Mouse (Mus musculus) layer of hippocampus, postnatal 25 days (tissue): Measurements from ENCODE around the gene Hrasls5. TPM values are rescaled to one million over a fixed set of nuclear protein-coding genes. Genes with fewer than 3 reads are reported as not detected.
A peak's percentile ranks its signal among the peaks of the same experiment; 100 is the strongest.

Source experiments
- DNase-seq, 2 experiments: peaks; one replicate each; pipeline ENCODE4 v3.0.0; 2022; ENCODE audit warnings: mixed read lengths in 2 of 2, low spot score in 1 of 2; ENCODE audit errors: extremely low spot score in 1 of 2
- total RNA-seq, 2 experiments: library from RNA; stranded (reverse); gene quantifications; 2 replicates each; pipeline ENCODE4 v1.2.3; 2021

Hrasls5 gene
- not detected for total RNA-seq

DNA sequence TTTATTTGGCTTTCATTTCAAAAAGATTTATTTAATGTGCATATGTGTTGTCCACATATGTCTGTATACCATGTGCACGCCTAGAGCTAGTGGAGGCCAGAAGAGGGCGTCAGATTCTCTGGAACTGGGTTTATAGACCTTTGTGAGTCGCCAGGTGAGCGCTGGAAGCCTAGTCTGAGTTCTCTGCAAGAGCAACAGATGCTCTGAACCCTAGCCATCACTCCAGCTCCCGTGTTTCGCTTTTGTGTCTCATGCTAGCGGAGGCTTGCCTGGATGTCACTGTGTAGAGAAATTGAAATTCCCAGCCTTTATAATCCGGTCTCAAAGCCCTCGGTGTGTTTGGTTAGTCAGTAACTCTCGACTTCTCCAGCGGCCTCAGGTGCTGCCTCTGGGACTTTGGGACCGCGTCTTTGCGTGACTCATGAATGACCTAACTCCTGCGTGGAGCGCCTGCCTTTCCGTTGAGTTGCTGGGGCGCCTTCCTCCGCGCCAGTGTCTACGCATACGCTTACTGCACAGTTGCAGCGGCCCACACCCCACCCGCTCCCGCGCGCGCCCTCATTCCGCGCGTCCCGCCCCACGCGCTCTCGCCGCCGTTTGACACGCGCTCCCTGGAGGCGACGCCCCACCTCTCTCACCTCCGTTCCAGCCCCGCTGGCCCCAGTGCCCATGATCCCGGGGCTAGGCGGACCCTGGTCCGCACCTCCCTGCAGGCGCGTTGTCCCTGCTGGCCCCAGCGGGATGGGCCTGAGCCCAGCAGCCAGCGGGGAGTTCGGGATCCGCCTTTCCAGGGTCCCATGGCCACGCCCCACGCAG, at the start of gene Hrasls5:
Hrasls5 (plus strand) TSS at position 600 of the 816 bp plus-strand sequence.
- peak; percentile 43 to 49 for DNase-seq

DNA sequence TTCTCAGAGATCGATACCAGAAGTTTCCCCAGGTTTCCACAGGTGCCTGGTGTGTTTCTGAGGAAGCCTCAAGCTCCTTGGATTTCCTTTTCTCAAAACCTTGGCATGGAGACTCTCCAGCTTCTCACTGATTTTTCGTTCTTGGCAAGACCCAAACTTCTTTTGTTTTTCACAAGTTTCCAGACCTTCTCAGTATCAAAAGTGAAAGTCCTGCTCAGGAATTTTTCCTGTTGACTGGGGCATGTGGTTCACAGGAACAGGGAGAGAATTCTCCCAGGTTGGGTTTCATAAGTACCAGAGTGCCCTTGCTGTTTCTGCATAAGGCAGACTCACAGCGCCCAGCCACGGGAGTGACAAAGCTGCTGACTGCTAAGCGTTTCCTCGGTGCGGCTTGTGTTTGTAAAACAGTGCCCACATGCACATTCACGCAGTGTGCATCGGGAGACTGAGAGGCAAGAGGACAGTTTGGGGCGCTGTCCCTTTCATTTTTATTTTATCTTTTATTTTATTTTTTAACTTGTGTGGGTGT, 49.7 kb upstream of the Hrasls5 start:
- DNase-seq: peak in 1 of 2 experiments; percentile 10

DNA sequence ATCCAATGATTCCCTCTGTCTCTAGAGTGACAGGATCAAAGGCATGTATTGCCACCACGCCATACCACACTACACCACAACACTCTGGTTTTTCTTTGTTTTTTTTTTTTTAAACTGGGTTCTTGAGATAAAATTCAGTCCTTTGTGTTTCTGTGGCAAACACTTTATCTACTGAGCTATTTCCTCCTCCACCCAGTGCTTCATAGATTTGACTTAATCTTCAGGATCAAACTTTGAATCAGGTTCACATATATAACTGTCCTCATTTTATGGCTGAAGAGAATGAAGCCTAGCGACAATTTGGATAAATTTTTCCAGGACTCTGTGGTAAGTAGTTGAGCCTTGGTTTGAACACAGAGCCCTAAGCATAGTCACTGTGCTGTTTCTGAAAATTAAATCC, 48.7 kb upstream of the Hrasls5 start:
- no peak for DNase-seq

DNA sequence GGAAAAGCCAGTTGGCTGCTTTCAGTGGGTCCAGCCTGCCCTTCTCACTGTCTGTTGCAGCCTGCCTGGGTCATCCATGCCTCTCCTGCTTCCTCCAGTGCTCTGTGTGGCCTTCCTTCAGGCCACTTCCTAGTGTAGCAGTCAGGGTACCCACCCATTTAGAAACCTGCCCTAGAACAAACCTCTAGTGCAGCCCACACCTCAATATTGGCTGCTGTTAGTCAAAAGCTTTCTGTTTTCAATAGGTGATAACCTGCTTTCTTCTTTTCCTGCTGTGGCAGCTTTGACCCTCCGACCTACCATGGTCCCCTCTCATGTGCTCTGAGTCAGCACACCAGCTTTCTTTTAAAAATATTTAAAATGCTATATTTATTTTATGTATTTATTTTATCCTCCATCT, 47.9 kb upstream of the Hrasls5 start:
- DNase-seq: no peak

DNA sequence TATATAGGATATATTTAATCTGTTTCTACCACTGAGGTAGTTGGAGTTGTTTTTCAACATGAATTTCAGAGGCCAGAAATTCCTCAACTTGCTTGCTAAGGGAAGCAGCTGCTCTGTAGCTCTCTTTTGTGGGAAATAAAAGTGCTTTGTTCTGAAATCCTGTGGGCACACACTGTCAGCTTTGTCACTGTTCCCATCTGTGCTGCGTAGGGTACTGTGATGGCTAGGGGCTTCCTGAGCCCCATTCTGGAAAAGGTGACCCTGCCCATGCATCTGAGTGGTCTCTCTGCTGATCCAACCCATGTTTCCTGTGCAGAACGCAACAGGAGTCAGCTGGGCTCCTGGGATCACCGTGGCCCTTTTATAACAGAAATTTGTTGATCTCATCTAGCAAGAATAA, 45.5 kb upstream of the Hrasls5 start:
- peak in 1 of 2 experiments; percentile 40 for DNase-seq

DNA sequence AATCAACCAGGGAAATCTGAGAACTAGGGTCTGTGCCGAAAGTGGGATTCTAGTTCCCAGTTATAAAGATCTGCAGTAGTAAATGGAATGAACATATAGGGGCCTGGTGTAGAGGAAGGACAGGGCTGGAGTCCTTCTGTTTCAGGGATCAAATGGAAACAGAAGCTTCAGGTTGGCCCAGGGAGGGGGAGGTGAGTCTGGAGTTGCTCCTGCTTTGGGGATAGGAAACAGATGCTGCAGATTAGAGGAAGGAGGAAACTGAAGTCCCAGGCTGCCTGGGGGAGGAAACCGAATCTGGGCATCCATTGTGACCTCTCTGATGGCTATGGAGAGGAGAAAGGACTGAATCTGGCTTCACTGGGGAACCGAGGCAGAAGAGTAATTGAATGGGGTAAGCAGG, 44.0 kb upstream of the Hrasls5 start:
- no peak for DNase-seq

DNA sequence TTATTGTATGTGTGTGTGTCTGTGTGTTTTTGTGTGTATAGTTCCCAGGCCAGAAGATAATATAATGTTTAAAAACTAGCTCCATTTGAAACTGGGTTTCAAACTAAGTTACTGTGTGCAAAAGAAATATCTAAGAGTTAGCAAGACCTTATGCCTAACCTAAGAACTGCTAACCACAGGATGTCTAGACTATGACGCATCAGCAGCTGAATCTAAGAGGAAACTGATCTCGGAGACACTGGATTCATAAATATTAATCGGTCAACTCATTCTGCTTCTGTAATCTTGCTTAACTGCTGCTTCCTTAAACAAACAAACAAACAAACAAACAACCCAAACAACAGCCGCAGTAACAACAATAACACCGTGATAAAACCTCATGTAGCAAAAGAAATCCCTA, 42.7 kb upstream of the Hrasls5 start:
- no peak for DNase-seq

DNA sequence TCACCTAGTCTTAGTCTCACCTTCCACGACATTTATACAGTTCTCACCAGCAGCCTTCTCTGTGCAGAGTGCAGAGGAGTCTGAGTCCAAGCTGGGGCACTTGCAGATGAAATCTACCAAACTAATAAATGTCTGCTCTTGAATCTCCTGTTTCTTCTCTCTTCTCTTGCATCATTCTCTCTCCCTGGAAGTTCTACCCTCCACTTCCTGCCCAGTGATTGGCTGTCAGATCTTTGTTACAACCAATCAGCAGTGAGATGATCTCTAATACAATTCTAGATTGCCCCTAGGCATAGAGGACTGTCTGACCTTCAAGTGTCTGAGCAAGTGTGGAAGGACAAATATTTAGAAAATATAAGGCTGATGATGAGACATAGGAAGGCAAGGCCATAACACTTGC, 36.2 kb upstream of the Hrasls5 start:
- DNase-seq: no peak

DNA sequence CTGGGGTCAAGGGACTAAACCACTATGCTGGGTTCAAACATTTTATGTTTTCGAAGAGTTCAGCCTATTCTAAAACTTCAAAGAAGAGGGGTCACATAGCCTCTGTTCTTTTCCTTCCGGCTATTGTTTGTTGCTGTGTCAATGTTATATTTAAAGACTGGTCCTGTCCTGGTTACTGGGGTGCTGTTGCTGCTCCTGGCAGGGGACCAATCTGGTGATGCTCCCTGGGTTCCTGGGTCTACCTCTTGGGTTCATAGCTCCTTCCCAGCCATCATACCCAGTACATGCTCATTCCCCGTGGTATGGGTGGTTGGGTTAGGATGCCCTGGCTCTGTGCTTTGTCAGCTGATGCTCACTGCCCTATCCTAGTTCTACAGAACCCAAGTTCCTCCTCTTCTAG, 34.6 kb upstream of the Hrasls5 start:
- DNase-seq: no peak

DNA sequence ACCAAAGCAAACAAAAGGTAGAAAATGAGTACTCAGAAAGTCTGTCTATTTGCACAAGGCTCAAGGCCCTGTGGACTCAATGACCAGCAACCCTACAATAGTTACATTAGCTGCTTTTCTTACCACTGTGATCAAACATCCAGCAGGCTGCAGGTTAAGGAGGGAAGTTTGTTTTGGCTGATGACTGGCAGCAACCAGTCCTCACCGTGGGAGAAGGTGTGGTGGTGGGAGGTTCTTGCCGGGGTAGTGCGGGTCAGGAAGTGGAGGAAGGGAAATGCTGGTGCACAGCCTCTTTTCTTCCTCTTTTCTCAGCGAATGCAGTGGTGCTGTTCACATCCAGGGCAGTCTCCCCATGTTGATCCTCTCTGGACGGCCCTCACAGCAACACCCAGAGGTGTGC, 31.3 kb upstream of the Hrasls5 start:
- DNase-seq: no peak

DNA sequence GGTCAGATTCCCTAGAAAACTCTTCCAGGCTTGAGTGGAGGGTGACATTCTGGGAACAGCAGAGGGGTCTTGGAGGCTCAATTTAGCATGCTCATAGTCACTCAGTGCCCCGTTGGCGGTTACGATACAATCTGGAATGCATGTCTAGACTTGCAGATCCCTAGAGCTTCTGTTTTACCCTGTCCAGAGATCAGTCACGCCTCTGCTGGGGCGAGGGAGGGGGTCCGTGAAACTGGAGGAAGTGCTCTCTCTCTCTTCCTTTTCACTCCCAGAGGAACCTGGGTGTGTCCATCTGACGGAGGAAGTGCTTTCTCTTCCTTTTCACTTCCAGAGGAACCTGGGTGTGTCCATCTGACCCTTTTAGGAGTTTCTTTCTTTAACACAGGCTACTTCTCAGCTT, 29.2 kb upstream of the Hrasls5 start:
- DNase-seq: no peak

DNA sequence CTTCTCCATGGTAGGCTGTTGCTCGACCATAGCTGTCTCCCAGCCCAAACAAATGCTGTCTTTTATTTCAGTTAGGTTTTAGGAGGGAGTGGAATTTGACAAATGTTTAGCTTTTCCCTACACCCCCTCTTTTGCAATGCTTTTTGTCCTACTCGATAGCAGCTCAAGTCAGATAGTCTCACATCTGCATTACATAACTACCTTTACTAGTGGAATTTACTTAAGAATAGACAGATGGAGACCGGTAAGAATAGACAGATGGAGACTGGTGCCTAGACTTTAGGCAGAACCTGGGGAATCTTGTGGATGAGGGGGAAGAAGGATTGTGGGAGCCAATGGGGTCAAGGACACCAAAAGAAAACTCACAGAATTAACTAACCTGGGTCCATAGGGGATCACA, 28.7 kb upstream of the Hrasls5 start:
- DNase-seq: no peak

DNA sequence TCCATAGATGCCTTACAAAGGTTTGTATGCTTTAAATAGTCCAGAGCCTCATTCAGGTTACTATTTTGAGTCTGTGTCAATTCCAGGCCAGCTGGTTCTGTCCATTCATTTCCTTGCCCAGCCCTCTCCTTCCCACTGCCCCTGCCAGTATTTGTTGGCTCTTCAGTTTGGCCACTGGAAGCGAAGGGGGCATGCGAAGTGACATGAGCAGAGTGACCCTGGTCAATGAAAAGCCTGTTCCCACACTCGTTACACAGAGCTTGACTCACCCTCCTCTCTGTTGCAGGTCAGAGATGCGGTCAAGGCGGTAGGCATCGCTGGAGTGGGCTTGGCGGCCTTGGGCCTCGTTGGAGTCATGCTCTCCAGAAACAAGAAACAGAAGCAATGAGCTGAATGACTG, 27.1 kb upstream of the Hrasls5 start:
- no peak for DNase-seq

DNA sequence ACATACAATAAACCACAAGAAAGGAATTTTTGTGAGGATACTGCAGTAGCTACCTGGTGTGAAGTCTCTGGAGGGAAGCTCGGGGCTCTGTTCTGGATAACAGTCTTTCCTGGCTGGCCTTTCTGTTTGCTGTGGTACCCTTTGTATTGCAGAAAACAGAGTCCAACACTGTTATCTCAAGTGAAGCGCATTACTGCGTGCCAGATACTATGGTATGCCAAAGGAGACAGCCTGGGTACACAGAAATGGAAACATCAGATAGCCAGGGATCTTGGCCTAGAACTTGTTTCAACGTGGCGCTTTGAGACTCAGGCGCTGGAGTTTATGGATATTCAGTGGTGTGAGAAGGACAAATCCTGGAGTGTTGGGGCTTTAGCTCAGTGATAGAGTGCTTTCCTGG, 26.6 kb upstream of the Hrasls5 start:
- DNase-seq: no peak

DNA sequence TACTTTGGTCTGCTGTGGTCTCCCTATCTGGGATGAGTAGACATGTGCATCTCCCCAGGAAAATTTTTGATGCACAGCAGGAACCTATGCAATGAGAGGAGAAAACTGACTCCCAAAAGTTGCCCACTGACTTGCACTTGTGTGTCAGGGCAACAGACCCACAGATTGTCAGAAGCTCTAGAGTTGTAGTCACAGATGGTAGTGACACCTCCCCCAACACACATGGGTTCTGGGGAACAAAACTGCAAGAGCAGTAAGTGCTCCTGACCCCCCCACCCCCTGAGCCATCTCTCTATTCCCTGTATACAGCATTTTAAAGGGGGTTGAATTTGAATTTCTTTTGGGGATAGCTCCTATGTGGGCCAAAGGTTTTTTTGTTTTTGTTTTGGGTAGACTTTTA, 21.5 kb upstream of the Hrasls5 start:
- DNase-seq: no peak

DNA sequence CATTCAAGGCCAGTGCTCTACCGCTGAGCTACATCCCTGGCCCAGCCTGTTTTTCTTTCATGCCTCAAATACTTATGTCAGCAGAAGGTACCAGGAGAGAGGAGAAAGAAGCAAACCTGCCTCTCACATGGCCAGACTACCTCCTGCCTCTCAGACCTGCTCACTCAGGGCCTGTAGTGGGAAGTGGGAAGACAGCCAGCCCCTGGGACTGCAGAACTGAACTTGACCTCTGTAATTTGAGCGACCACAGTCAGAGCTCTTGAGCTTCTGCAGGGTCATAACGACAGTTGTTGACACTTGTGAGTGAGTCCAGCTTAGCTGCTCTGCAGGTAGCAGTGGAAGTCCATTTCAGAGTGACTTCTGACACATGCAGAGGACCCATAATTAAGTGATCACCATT, 20.3 kb upstream of the Hrasls5 start:
- no peak for DNase-seq

DNA sequence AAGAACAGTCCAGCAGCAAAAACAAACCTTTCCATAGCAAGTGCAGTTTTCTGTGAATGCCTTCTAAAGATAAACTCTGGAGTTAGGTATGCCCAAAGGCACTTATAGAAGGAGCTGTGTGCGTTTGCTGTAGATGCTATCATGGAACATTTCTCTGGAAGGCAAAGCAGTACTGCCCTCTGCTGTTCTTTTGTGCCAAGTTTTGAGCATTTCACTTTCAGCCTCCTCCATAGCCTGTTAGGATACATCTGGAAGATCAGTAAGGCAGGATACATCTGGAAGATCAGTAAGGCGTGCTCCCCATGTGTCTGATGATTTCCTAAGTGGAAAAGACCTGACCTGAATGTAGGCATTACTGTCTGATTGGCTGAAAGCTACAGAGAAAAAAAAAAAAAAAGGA, 16.8 kb upstream of the Hrasls5 start:
- DNase-seq: no peak

DNA sequence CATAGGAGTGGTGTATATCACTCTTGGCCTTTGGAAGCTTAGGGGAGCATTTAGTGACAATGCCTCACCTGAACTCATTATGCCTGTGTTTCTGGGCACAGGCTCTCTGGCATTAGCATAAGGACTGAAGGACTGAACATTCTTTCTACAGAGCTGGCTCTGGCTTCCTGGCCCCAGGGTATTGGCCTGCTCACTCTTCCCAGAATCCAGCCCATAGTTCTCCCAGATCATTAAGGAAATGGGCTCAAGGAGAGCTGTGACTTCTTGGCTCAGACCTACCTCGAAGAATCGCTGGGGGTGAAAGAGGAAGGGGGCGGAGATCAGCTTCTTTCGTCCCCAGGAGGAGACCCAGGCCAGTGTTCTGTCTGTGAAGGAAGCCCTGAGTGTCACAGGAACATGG, 13.9 kb upstream of the Hrasls5 start:
- DNase-seq: no peak

DNA sequence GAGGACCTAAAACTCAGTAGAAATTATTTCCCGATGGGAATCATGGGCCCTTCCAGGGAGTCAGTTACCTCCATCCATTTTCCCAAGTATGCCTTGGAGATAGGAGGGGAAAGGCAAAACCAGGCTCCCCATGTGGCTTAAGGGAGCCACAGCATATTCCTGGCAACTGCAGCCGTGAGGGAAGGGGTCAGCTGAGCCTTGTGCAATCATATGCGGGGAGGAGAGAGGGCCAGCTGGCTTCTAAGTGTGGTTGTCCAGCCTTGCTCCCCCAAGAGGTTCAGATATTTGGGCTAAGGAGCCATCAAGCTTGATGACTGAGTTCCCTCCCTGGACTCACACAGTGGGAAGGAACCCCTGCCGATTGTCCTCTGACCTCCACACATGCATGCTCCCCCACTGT, 10.8 kb upstream of the Hrasls5 start:
- no peak for DNase-seq

DNA sequence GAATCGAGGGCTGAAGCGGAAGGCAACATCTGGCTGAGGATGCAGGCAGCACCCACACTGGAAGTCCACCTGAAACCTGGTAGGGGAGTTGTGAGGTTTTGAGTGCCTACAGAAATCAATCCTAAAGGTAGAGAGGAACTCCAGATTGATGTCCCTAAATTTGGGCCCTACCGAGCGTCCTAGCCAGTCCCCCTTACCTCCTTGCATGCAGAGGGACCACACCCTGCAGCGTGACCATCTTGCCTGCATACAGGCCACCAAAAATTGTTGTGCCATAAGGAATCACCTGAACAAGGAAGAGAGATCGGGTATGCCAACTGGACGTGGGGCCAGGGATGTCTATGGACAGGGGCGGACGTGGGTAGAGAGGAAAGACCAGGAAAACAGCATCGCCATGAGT, 8.2 kb upstream of the Hrasls5 start:
- no peak for DNase-seq

DNA sequence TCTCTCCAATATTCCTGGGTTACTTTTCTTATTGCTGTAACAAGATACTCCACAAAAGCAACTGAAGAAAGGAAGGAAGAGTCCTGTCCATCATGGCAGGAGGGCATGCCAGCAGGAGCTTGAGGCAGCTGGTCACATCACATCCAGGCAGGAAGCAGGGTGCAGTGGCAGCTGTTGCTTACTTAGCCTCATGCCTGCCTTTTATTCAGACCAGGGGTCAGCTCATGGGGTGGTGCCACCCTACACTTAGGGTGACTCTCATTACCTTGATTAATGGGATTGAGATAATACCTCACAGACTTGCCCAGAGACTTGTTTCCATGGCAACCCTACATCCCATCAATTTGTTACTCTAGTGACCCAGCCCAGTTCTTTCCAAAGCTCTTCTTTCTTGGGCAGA, 7.3 kb upstream of the Hrasls5 start:
- DNase-seq: no peak
